Mouse (Mus musculus): ENCODE data around the gene Galnt17. TPM values are rescaled to one million over a fixed set of nuclear protein-coding genes. Genes with fewer than 3 reads are reported as not detected.

The Galnt17 gene
- polyA plus RNA-seq, 1 experiment = 15.3 TPM

DNA sequence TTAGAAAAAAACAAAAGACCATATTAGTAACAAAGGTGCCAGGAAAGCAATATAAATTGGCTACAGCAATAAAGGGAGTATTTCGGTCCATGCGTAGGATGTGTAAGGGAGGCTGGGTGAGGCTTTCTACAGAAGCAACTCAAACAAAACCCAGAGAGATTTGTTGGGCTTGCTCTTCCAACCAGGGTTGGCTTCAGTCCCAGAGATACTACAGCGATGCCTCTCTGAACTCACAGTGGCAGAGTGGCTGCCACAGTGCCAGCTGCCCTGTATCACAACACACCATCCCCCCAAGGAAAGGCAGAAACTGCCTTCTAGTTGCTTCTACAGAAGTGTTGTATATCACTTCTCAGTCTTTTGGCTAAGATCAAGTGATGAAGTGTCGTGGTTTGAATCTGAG, 66.6 kb downstream of the Galnt17 start:
- no peak for TF ChIP-seq POLR2A (IDR thresholded peaks at IDR 0.05; ENCODE audit: borderline replicate concordance, extremely low read depth, insufficient read depth, insufficient read length, poor library complexity, severe bottlenecking)
- no peak for TF ChIP-seq CTCF (IDR thresholded peaks at IDR 0.05; ENCODE audit: borderline replicate concordance, extremely low read depth, insufficient read depth, insufficient read length)
- DNase-seq (ENCODE audit: low read depth) = peak; percentile 74

GRCm38 (mm10) chr5:131239813-131240212, 68.5 kb downstream of the Galnt17 start:
- no peak for TF ChIP-seq CTCF (IDR thresholded peaks at IDR 0.05; ENCODE audit: borderline replicate concordance, extremely low read depth, insufficient read depth, insufficient read length)
- TF ChIP-seq POLR2A (IDR thresholded peaks at IDR 0.05; ENCODE audit: borderline replicate concordance, extremely low read depth, insufficient read depth, insufficient read length, poor library complexity, severe bottlenecking) = no peak
- no peak for DNase-seq (ENCODE audit: low read depth)

DNA sequence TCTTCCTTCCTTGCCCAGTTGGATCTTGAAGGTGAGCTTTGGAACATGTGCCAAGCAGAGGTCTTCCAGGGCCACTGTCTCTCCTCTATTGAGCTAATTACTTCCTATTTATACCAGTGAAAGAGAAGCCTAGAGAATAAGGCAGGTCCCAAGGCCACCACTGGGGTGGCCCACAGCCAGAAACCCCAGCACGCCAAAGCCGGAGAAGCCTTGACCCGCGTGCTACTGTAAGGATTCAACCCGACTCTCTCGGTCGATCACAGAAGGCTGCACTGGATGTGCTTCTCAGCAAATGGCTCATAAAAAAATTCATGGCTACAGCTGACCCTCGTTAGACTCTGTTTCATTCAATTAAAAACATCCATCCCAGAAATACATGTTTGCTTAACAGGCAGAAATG, 71.4 kb downstream of the Galnt17 start:
- TF ChIP-seq POLR2A (IDR thresholded peaks at IDR 0.05; ENCODE audit: borderline replicate concordance, extremely low read depth, insufficient read depth, insufficient read length, poor library complexity, severe bottlenecking) (no peak), CTCF (IDR thresholded peaks at IDR 0.05; ENCODE audit: borderline replicate concordance, extremely low read depth, insufficient read depth, insufficient read length) (no peak)
- DNase-seq (ENCODE audit: low read depth) = no peak

DNA sequence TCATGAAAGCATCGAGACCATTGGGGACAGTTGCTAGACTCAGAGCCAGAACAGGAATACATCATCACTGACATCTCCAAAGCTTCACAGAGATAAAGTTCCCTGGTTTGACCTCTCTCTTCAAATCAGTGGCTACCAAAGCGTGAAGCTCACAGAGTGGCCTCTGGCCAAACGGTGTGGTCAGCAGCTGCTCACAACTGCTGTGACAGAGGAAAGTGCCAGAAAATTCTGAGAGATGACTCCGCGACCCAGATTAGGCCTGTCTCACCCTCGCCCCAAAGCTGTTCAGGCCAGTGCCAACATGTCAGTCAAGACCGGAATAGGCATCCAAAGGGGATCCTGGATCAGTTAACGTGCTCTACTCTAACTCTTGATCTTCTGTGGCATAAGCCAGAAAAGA, 74.5 kb downstream of the Galnt17 start:
- TF ChIP-seq POLR2A (IDR thresholded peaks at IDR 0.05; ENCODE audit: borderline replicate concordance, extremely low read depth, insufficient read depth, insufficient read length, poor library complexity, severe bottlenecking) (no peak), CTCF (IDR thresholded peaks at IDR 0.05; ENCODE audit: borderline replicate concordance, extremely low read depth, insufficient read depth, insufficient read length) (no peak)
- DNase-seq (ENCODE audit: low read depth) = no peak

- no peak for DNase-seq (ENCODE audit: low read depth)
- TF ChIP-seq CTCF (IDR thresholded peaks at IDR 0.05; ENCODE audit: borderline replicate concordance, extremely low read depth, insufficient read depth, insufficient read length) (no peak), POLR2A (IDR thresholded peaks at IDR 0.05; ENCODE audit: borderline replicate concordance, extremely low read depth, insufficient read depth, insufficient read length, poor library complexity, severe bottlenecking) (no peak)
Observed at GRCm38 (mm10) chr5:131231060-131231459, 77.2 kb downstream of the Galnt17 start.

DNA sequence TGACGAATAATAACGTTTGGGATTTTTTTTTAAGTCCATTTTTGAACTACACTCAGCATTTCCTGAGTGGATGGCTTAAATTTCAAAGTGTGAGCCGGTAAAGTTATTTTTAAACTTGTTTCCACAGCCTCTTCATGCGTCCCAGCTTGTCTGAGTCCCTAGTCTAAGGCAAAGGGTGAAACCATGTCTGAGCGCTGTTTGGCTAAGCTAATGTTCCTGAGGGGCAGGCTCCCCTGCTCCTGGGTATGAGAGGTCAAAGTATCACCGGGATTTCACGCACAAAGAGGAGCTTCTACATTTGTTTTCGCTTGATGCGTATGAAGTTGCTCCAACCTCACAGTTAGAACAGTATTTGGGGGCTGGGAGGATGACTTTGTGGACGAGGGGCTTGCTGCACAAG, 78.6 kb downstream of the Galnt17 start:
- DNase-seq (ENCODE audit: low read depth) = no peak

GRCm38 (mm10) chr5:131223416-131223815, 84.9 kb downstream of the Galnt17 start:
- no peak for TF ChIP-seq CTCF (IDR thresholded peaks at IDR 0.05; ENCODE audit: borderline replicate concordance, extremely low read depth, insufficient read depth, insufficient read length)
- no peak for TF ChIP-seq POLR2A (IDR thresholded peaks at IDR 0.05; ENCODE audit: borderline replicate concordance, extremely low read depth, insufficient read depth, insufficient read length, poor library complexity, severe bottlenecking)
- peak; percentile 61 for DNase-seq (ENCODE audit: low read depth)

More for the DNA sequence above, 78.6 kb downstream of the Galnt17 start:
- no peak for TF ChIP-seq CTCF (IDR thresholded peaks at IDR 0.05; ENCODE audit: borderline replicate concordance, extremely low read depth, insufficient read depth, insufficient read length)
- TF ChIP-seq POLR2A (IDR thresholded peaks at IDR 0.05; ENCODE audit: borderline replicate concordance, extremely low read depth, insufficient read depth, insufficient read length, poor library complexity, severe bottlenecking) = no peak

- no peak for TF ChIP-seq CTCF (IDR thresholded peaks at IDR 0.05; ENCODE audit: borderline replicate concordance, extremely low read depth, insufficient read depth, insufficient read length)
- TF ChIP-seq POLR2A (IDR thresholded peaks at IDR 0.05; ENCODE audit: borderline replicate concordance, extremely low read depth, insufficient read depth, insufficient read length, poor library complexity, severe bottlenecking) = no peak
- peak; percentile 93 for DNase-seq (ENCODE audit: low read depth)
Observed at GRCm38 (mm10) chr5:131222498-131223244, 85.6 kb downstream of the Galnt17 start.

- DNase-seq (ENCODE audit: low read depth) = no peak
- TF ChIP-seq CTCF (IDR thresholded peaks at IDR 0.05; ENCODE audit: borderline replicate concordance, extremely low read depth, insufficient read depth, insufficient read length) (no peak), POLR2A (IDR thresholded peaks at IDR 0.05; ENCODE audit: borderline replicate concordance, extremely low read depth, insufficient read depth, insufficient read length, poor library complexity, severe bottlenecking) (no peak)
Observed at GRCm38 (mm10) chr5:131218221-131218620, 90.1 kb downstream of the Galnt17 start.

DNA sequence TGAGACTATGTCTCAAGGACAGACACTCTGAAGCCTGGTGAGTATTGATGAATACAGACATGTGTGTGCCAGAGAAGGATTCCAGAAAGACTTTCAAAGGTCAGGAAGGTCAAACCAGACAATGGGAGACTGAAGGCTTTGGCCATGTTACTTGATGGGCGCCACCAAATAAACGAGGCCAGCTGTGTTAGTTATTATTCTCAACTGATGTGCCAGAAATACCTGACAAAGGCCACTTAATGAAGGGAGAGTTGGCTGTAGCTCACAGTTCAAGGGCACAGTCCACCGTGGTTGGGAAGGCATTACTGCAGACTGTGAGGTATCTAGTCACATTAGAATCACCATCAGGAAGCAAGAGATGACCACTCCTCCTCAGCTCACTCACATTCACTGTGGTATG, 96.7 kb downstream of the Galnt17 start:
- DNase-seq (ENCODE audit: low read depth) = no peak
- TF ChIP-seq POLR2A (IDR thresholded peaks at IDR 0.05; ENCODE audit: borderline replicate concordance, extremely low read depth, insufficient read depth, insufficient read length, poor library complexity, severe bottlenecking) (no peak), CTCF (IDR thresholded peaks at IDR 0.05; ENCODE audit: borderline replicate concordance, extremely low read depth, insufficient read depth, insufficient read length) (no peak)

DNA sequence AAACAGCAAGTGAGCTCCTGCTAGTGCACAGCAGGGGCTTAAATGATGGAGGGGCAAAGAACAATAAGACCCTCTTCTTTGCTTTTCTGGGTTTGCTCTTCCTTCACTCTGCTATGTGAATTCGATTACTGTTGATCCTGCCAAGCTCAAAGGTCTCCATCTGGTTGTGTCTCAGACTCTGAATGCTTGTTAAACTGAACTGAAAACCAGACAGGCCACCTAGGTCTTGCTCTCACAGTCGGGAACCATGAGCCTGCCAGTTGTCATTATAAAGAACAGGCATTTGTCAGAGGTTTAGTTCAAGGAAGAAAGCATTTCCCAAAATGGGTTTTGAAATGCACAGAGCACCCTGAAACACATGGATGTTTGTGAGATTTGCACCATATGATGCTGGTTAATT, 107.2 kb downstream of the Galnt17 start:
- DNase-seq (ENCODE audit: low read depth) = peak; percentile 69
- TF ChIP-seq POLR2A (IDR thresholded peaks at IDR 0.05; ENCODE audit: borderline replicate concordance, extremely low read depth, insufficient read depth, insufficient read length, poor library complexity, severe bottlenecking) (no peak), CTCF (IDR thresholded peaks at IDR 0.05; ENCODE audit: borderline replicate concordance, extremely low read depth, insufficient read depth, insufficient read length) (no peak)

DNA sequence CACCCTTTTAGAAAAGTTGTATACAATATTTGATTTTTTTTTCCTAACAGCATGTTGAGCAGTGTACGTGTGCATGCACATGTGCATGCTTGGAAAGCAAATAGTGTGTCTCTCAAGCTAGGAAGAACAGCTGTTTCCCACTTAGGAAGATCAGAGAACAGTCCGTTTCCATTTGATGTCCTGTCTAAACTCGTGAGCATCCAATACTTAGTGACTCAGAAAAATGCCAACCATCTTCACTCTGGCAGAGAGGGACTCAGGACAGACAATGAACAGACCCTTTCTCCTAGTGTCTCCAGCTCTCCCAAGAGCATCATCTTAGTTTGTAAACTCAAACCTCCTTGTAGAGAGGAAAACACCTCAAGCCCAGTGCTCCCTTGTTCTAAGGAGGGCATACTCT, 116.0 kb downstream of the Galnt17 start:
- no peak for DNase-seq (ENCODE audit: low read depth)
- no peak for TF ChIP-seq POLR2A (IDR thresholded peaks at IDR 0.05; ENCODE audit: borderline replicate concordance, extremely low read depth, insufficient read depth, insufficient read length, poor library complexity, severe bottlenecking)
- no peak for TF ChIP-seq CTCF (IDR thresholded peaks at IDR 0.05; ENCODE audit: borderline replicate concordance, extremely low read depth, insufficient read depth, insufficient read length)

Measured in brain, embryonic 14.5 days (tissue).